Mouse (Mus musculus) skeletal muscle tissue, adult 2 months (tissue): Measurements from ENCODE around the gene Dlg2.

Source experiments
- DNase-seq: peaks from one replicate; pipeline ENCODE4 v3.0.0-alpha.2; 2012; ENCODE audit warnings: low read depth, low spot score

Dlg2 gene

GRCm38 (mm10) chr7:91440326-91440725 lies 963.9 kb downstream of the Dlg2 start:
- DNase-seq = no peak

- no peak for DNase-seq
Observed at GRCm38 (mm10) chr7:91442447-91443376, 966.2 kb downstream of the Dlg2 start.

GRCm38 (mm10) chr7:91443377-91443714 lies 966.9 kb downstream of the Dlg2 start:
- no peak for DNase-seq

GRCm38 (mm10) chr7:91443913-91444312 lies 967.4 kb downstream of the Dlg2 start:
- DNase-seq = no peak

- DNase-seq = no peak
Observed at GRCm38 (mm10) chr7:91444728-91445127, 968.3 kb downstream of the Dlg2 start.

GRCm38 (mm10) chr7:91456796-91457195 lies 980.3 kb downstream of the Dlg2 start:
- no peak for DNase-seq

- DNase-seq = peak; percentile 22
Observed at GRCm38 (mm10) chr7:91457207-91457606, 980.7 kb downstream of the Dlg2 start.

- DNase-seq = no peak
Observed at GRCm38 (mm10) chr7:91461352-91461751, 984.9 kb downstream of the Dlg2 start.

GRCm38 (mm10) chr7:91463256-91463655 lies 986.8 kb downstream of the Dlg2 start:
- DNase-seq = no peak

- no peak for DNase-seq
Observed at GRCm38 (mm10) chr7:91467061-91467460, 990.6 kb downstream of the Dlg2 start.

GRCm38 (mm10) chr7:91479145-91479544 lies 1002.7 kb downstream of the Dlg2 start:
- no peak for DNase-seq

GRCm38 (mm10) chr7:91481574-91482197 lies 1005.2 kb downstream of the Dlg2 start:
- no peak for DNase-seq

GRCm38 (mm10) chr7:91493234-91493633 lies 1016.8 kb downstream of the Dlg2 start:
- no peak for DNase-seq

- no peak for DNase-seq
Observed at GRCm38 (mm10) chr7:91495526-91495925, 1019.1 kb downstream of the Dlg2 start.

- no peak for DNase-seq
Observed at GRCm38 (mm10) chr7:91511119-91511518, 1034.6 kb downstream of the Dlg2 start.

GRCm38 (mm10) chr7:91514445-91514844 lies 1038.0 kb downstream of the Dlg2 start:
- no peak for DNase-seq

- DNase-seq = no peak
Observed at GRCm38 (mm10) chr7:91516225-91516624, 1039.8 kb downstream of the Dlg2 start.

GRCm38 (mm10) chr7:91525859-91526258 lies 1049.4 kb downstream of the Dlg2 start:
- DNase-seq = no peak

- no peak for DNase-seq
Observed at GRCm38 (mm10) chr7:91542597-91543285, 1066.3 kb downstream of the Dlg2 start.

- DNase-seq = no peak
Observed at GRCm38 (mm10) chr7:91543286-91543650, 1066.8 kb downstream of the Dlg2 start.

- DNase-seq = no peak
Observed at GRCm38 (mm10) chr7:91544600-91544999, 1068.1 kb downstream of the Dlg2 start.

- no peak for DNase-seq
Observed at GRCm38 (mm10) chr7:91548796-91549195, 1072.3 kb downstream of the Dlg2 start.
